Mouse (Mus musculus): ENCODE results near the gene Msl1. TPM values are rescaled to one million over a fixed set of nuclear protein-coding genes. Genes with fewer than 3 reads are reported as not detected.

Msl1 gene
- total RNA-seq, 4 experiments from 2014 or later = 140 to 201 (median 177) TPM

DNA sequence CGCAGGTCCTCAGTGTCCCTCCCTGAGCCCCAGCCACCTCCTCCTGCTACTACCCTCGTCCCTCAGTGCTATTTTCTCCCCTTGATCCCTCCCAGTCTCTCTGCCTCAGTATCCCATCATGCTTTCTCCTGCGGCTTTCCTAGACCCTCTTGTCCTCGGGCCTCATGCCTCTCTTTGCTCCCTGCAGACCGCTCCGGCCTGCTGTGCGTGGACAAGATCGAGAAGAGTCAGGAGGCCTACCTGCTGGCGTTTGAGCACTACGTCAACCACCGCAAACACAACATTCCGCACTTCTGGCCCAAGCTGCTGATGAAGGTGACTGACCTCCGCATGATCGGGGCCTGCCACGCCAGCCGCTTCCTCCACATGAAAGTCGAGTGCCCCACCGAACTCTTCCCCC is 31.2 kb upstream of the Msl1 start:
- no peak for DNase-seq (ENCODE audit: low spot score in 2 of 2)

DNA sequence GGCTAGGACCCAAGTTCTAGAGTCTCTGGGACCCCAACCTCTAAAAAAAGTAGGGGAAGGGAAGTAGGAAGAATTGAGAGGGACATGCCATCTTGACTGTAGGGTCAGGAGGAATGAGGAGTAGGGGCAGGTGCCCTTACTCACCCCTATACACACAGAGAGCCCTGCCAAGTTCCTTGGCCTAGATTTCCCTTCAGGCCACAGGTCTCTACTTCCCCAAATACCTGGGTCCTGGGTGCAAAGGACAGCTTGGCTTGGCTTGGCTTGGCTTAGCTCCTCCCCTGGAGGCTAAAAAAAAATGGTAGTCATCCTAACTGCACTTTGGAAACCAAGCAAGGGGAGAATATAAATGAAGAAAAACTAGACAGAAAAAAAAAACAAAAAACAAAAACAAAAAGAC is 30.6 kb upstream of the Msl1 start:
- DNase-seq (ENCODE audit: low spot score in 2 of 2) = no peak

DNA sequence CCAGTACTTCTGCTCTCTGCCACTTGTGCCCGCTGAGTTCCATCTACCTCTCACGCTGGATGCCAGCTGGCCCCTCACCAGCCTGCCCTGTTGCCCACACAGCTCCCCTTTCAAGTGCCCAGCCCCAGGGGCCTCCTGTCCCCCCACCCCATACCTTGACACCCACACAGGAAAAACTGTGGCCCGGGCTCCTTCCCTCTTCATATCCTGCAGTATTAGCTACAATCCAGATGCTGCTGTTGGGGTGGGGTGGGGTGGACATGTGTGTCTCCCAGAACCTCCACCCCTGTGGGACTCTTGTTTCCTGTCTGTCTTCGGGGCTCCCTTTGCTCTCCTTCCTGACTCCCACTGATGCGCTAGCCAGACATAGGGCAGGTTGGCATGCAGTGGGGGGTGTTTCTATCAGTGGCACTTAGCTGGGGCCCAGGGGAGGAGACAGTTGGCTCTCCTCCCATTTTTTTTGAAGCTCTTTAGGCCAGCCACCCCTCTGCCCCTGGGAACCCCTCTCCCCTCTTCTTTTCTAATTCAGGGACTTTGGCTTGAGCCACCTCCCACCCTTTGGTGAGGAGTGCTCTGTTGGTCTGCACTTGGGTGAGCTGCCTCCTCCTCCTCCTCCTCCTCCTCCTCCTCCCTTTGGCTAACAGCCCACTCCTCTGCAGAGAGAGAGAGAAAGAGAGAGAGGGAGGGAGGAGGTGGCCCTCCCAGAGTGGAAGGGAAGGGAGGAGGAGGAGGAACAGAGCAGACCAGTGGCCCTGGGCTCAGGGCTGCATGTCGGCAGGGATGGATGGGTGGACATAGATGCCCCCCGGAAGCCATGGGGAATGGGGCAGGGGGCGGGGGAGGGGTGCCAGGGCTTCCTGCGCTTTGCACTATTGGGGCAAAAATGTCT is 29.7 kb upstream of the Msl1 start:
- DNase-seq (ENCODE audit: low spot score in 2 of 2) = no peak

DNA sequence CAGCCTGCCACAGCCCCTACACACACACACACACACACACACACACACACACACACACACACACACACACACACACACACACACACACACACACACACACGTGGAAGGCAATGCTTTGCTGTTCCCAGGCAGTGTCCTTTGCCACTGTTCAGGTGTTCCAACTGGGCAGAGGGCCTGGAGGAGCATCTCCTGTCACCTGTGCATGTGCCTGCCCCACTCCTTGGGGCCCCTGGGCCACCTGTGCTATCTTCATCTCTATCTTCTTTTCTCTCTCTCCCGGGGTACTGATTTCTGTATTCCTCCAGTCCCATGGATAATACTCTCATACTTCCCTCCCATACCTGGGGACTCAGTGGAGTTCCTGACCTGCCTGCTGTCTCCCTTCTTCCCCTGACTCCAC is 29.0 kb upstream of the Msl1 start:
- DNase-seq (ENCODE audit: low spot score in 2 of 2) = no peak

DNA sequence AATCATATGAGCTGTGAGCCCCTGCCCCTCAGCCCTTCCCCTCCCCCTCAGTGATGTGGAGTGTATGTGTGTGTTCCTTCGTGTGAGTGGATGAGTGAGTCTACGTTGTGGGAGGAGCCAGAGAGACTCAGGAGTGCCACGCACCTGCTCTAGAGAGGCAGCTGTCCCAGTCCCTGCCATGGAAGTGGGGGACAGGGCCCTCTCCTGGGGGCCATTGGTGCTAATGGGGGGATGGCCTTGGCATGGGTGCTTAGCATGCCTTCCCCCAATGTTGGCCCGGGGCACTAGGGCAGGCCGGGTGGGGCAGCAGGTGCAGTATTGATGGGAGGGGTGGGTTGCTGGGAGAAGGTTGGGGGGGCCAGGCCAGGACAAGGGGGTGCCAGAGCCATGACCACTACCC is 28.5 kb upstream of the Msl1 start:
- no peak for DNase-seq (ENCODE audit: low spot score in 2 of 2)

GRCm38 (mm10) chr11:98767276-98767675 is 28.0 kb upstream of the Msl1 start:
- DNase-seq (ENCODE audit: low spot score in 2 of 2) = no peak

DNA sequence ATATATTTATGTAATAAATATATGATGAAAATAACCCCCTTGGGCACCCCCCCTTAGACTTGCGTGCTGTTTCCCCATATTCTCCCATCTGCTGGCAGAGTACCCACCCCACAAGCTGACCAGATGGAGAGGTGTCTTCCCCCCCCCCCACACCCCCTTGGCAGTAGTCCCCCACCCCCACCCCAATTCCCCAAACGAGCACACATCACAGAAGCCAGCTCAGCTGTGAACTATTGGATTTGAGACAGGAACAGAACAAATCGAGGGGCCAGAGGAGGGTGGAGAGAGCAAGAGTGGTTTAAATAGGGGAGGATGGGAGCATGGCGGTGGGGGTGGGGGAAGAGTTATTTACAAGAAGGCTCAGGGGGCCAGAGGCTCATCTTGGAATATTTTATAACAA is 27.6 kb upstream of the Msl1 start:
- no peak for DNase-seq (ENCODE audit: low spot score in 2 of 2)

GRCm38 (mm10) chr11:98768127-98769006 is 26.9 kb upstream of the Msl1 start:
- DNase-seq (ENCODE audit: low spot score in 2 of 2) = no peak

- DNase-seq (ENCODE audit: low spot score in 2 of 2) = no peak
Measured at GRCm38 (mm10) chr11:98769007-98769954, 26.0 kb upstream of the Msl1 start.

DNA sequence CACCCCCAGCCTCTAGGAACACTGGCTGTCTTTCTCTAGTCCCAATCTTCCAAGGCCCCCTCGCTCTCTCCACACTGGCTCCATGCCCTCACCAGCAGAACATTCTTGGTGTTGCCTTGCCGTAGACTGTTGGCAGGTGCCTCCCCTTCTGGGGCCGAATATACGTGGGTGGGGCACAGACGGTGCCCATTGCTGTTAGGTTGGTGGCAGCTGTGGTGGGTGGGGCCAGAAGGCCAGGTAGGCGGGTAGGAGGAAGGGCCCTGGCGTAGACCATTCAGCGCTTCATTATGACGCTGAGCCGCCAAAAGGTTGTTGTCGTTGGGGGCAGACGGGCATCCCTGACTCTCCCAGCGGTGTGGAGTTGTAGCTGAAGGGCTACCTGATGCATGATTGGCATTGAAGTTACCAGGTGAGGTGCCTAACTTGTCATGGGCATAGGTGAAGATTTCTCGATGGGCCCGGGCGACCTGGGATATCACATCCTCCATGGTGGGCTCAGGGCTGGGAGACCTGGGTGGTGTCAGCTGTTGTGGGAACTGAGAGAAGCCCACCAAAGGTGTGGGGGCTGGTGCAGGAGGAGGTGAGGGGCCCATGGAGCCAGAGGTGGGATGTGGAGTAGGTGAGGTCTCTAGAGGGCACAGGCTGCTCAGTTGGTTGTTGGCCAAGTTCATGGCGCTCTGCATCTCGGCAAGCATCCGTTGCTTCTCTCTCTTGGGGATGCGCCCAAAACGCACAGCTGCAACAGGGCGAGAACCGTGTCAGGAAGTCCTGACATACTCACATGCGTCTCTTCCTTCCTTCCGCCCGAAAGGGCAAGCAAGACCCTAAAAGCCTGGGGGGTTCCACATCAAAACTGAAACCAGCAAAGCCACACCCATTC is 25.0 kb upstream of the Msl1 start:
- peak; percentile 83 to 85 for DNase-seq (ENCODE audit: low spot score in 2 of 2)

DNA sequence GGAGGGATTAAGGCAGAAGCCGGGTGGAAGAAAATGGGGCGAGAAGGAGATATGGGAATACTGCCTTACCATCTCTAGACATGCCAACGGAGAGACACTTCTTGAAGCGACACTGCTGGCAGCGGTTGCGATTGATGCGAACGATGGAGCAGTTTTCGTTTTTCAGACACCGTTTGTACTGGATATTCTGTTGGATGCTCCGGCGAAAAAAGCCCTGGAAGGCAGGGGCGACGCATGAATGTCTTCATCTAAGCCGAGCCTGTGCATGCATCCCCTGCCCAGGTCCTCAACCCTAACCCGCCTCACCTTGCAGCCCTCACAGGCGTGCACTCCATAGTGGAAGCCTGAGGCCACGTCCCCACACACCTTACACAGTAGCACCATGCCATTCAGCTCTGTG is 24.2 kb upstream of the Msl1 start:
- no peak for DNase-seq (ENCODE audit: low spot score in 2 of 2)

DNA sequence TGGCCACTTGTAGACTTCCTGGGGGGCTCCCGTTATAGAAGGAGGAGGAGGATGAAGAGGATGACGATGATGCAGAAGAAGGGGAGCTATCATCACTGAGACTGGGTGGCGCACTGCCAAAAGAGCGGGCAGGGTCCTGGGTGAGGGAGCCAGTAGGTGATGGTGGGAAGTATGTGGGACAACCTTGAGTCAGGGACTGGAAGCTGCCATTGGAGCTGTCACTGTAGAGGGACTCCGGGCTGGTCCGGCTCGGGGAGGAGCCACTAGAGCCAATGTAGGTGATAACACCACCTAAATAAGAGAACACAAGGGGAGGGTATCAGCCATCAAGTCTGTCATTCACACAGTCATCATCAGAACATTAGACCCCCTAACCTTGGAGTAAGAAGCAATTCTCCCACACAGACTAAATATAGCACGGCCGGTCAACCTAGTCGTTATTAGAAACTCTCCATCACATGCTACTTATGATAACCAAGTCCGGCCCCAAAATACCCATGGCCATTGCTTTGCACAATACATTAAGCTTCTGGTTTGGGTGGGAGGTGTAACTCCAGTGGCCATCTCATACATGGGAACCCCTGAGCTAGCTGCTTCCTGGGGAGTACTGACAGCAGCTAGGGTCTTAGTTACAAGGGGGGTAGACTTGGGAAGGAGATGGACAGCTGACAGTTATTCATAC is 23.3 kb upstream of the Msl1 start:
- DNase-seq (ENCODE audit: low spot score in 2 of 2) = peak; percentile 34 to 65

- DNase-seq (ENCODE audit: low spot score in 2 of 2) = peak in 1 of 2 experiments; percentile 44
Measured at GRCm38 (mm10) chr11:98772667-98773171, 22.6 kb upstream of the Msl1 start.

DNA sequence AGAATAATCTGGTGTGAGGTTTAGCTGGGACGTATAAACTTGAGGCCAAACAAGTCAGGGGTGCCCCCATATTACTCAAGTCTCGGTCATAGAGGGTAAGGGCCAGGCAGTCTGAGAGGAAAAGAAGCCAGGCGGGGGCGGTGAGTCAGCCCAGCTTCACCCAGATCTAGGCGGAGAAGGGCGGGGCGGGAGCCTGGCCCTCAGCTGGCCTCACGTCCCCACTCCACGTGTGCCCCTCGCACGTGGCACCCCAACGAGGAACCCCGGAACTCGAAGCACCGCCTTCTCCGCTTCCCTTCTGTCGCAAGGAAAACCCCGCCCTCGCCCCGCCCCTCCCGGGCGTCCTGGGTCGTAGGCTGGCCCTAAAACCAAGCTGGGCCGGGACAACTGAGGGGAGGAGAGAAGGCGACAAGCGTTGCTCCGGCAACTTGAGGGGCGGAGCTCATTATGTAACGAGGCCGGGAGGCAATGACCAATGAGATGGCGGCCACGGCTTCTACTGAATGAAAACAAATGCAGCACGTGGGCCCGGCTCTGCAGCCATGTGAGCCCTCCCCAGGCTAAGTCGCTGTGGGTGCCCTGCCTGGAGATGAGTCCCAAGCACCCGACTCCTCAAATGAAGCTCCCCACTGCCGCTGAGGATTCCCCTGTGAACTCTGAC is 21.6 kb upstream of the Msl1 start:
- peak; percentile 100 for DNase-seq (ENCODE audit: low spot score in 2 of 2)

DNA sequence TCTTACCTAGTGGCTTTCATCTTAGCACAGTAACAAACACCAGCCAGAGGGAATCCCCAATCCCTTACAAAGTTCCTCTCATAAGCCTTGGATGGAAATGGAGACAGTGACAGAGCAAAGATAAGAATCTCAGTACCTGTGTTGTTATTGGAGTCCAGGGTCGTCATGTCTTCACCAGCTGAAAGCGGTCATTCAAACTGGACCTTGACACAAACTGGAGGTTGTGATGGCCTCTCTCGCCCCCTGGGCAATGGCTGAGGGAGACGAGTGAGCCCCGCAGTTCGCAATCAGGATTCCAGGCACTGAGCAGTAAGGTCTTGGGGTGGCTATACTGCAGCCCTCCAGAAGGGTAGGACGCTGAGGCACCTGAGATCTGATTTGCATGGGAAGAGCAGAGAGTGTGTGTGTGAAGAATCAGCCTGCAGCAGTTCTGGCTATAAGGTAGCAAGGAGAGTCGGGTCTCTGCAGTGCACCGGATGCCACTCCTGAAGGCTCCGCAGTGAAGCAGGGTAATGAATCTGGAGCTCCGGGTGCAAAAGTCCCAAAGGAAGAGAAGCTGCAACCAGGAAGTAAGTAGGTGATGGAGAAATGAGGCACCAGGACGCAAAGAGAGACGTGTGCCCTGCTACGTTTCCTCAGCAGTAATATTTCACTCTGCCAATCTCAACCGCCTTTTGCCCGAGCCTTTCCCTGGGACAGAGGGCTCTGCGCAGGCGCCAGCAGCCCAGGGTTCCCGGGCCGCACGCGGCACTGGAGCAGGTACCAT is 20.6 kb upstream of the Msl1 start, which contains the start of gene Nr1d1:
Nr1d1 (minus strand) TSS at position 752 of the 766 bp plus-strand sequence.
- no peak for DNase-seq (ENCODE audit: low spot score in 2 of 2)

DNA sequence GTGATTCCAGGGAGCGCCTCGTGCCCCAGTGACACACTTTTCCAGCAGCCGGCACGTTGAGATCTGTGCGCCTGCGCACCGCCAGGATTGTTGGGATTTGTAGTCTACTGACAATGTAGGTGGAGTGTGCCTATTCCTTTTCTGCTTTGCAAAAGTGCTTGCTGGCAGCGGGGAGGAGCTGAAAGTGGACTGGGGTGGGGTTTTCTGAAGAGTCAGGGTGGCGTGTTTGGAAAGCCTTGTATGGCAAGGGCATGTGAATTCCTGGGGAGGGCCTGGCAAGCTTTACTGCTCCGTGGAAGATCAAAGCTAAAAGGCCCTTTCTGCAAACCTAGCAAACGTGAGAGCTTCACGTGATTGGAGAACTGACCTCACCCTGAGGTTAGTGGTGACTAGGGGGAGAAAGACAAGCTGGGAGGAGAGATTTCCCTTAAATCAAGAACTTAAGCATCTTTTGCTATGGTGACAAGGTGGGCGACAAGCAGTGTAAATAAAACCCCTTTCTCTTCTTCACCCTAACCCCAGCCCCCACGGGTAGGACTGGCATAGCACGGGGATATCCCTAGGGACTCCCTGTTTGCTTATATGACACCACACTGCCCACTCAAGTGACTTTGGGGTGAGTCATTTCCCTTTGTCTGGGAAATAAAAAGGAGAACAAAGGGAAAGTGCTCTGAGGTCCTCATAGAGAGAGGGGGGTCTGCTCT is 19.8 kb upstream of the Msl1 start:
- peak; percentile 100 for DNase-seq (ENCODE audit: low spot score in 2 of 2)

- no peak for DNase-seq (ENCODE audit: low spot score in 2 of 2)
Measured at GRCm38 (mm10) chr11:98776052-98776764, 19.1 kb upstream of the Msl1 start.
